Mouse (Mus musculus): Measurements from ENCODE around the gene Il17re. TPM values are rescaled to one million over a fixed set of nuclear protein-coding genes. Genes with fewer than 3 reads are reported as not detected.

Gene Il17re
- total and polyA plus RNA-seq, 3 experiments: 0.55 to 1.9 (median 1.1) TPM

GRCm38 (mm10) chr6:113492101-113492864 is 34.0 kb downstream of the Il17re start:
- DNase-seq: no peak

GRCm38 (mm10) chr6:113494258-113494788 is 36.0 kb downstream of the Il17re start:
- Histone ChIP-seq H3K27ac (peak overlapping the region; percentile 69), H3K79me2 (replicated peaks; ENCODE audit: control insufficient read depth, insufficient read depth, low read length) (no peaks in the 10 kb centered on the region), H3K36me3 (ENCODE audit: control insufficient read depth, insufficient read depth, low read length) (no peaks in the 10 kb centered on the region), H3K27me3 (ENCODE audit: control insufficient read depth, insufficient read depth, low read length) (no peaks in the 10 kb centered on the region), H3K4me1 (ENCODE audit: control insufficient read depth, insufficient read depth, low read length) (no peaks in the 10 kb centered on the region), H3K4me3 (peak overlapping the region; percentile 60), H3K9ac (ENCODE audit: low read depth, low read length) (peak overlapping the region; percentile 73)
- intact Hi-C loops (cut with DNase I): no loop called here
- TF ChIP-seq EP300 (IDR thresholded peaks at IDR 0.05; ENCODE audit: insufficient read depth, low read depth, low read length) (no peak), CTCF (IDR thresholded peaks at IDR 0.05) (peak; percentile 81), POLR2A (IDR thresholded peaks at IDR 0.05; ENCODE audit: insufficient read depth, low read depth, low read length) (0 out of 2 replicates have a peak, but pooled peaks have one; percentile 24)
- DNase-seq: peak; percentile 89
- 1% methylated on average over 54 of the region's 54 CpGs for WGBS

More at GRCm38 (mm10) chr6:113492101-113492864, 34.0 kb downstream of the Il17re start:
- Histone ChIP-seq H3K4me1 (ENCODE audit: control insufficient read depth, insufficient read depth, low read length) (no peaks in the 10 kb centered on the region; the same call in 1 of the 2 replicates), H3K27ac (no peak overlapping the region), H3K36me3 (ENCODE audit: control insufficient read depth, insufficient read depth, low read length) (no peaks in the 10 kb centered on the region), H3K79me2 (replicated peaks; ENCODE audit: control insufficient read depth, insufficient read depth, low read length) (no peaks in the 10 kb centered on the region), H3K9ac (ENCODE audit: low read depth, low read length) (no peak overlapping the region), H3K27me3 (ENCODE audit: control insufficient read depth, insufficient read depth, low read length) (no peaks in the 10 kb centered on the region), H3K4me3 (no peak overlapping the region)
- WGBS: 76% methylated on average over 24 of the region's 24 CpGs
- intact Hi-C loops (cut with DNase I): no loop called here
- TF ChIP-seq EP300 (IDR thresholded peaks at IDR 0.05; ENCODE audit: insufficient read depth, low read depth, low read length): no peak
- TF ChIP-seq POLR2A (IDR thresholded peaks at IDR 0.05; ENCODE audit: insufficient read depth, low read depth, low read length): no peak
- TF ChIP-seq CTCF (IDR thresholded peaks at IDR 0.05): no peak

GRCm38 (mm10) chr6:113495071-113495675 is 36.9 kb downstream of the Il17re start:
- no peak for DNase-seq
- peak overlapping the region; percentile 60 for H3K4me3 ChIP-seq
- H3K36me3 ChIP-seq (ENCODE audit: control insufficient read depth, insufficient read depth, low read length): no peaks in the 10 kb centered on the region
- TF ChIP-seq EP300 (IDR thresholded peaks at IDR 0.05; ENCODE audit: insufficient read depth, low read depth, low read length) (no peak), CTCF (IDR thresholded peaks at IDR 0.05) (no peak), POLR2A (IDR thresholded peaks at IDR 0.05; ENCODE audit: insufficient read depth, low read depth, low read length) (no peak)
- no peaks in the 10 kb centered on the region for H3K79me2 ChIP-seq (replicated peaks; ENCODE audit: control insufficient read depth, insufficient read depth, low read length)
- H3K27ac ChIP-seq: no peak overlapping the region
- WGBS: 27% methylated on average over 28 of the region's 28 CpGs
- H3K4me1 ChIP-seq (ENCODE audit: control insufficient read depth, insufficient read depth, low read length): no peaks in the 10 kb centered on the region
- H3K9ac ChIP-seq (ENCODE audit: low read depth, low read length): peak overlapping the region; percentile 73; the same call in 1 of the 2 replicates
- no peaks in the 10 kb centered on the region for H3K27me3 ChIP-seq (ENCODE audit: control insufficient read depth, insufficient read depth, low read length)
- intact Hi-C loops (cut with DNase I): no loop called here

- TF ChIP-seq POLR2A (IDR thresholded peaks at IDR 0.05; ENCODE audit: insufficient read depth, low read depth, low read length): no peak
- TF ChIP-seq EP300 (IDR thresholded peaks at IDR 0.05; ENCODE audit: insufficient read depth, low read depth, low read length): no peak
- no peak for TF ChIP-seq CTCF (IDR thresholded peaks at IDR 0.05)
- H3K36me3 ChIP-seq (ENCODE audit: control insufficient read depth, insufficient read depth, low read length): no peaks in the 10 kb centered on the region
- intact Hi-C loops (cut with DNase I): no loop called here
- no peak overlapping the region for H3K27ac ChIP-seq
- DNase-seq: no peak
- H3K4me3 ChIP-seq: no peak overlapping the region
- H3K27me3 ChIP-seq (ENCODE audit: control insufficient read depth, insufficient read depth, low read length): peaks cover 5% of the 10 kb centered on the region
- H3K79me2 ChIP-seq (replicated peaks; ENCODE audit: control insufficient read depth, insufficient read depth, low read length): no peaks in the 10 kb centered on the region
- whole genome bisulfite sequencing: 70% methylated on average over 6 of the region's 6 CpGs
- no peaks in the 10 kb centered on the region for H3K4me1 ChIP-seq (ENCODE audit: control insufficient read depth, insufficient read depth, low read length)
- no peak overlapping the region for H3K9ac ChIP-seq (ENCODE audit: low read depth, low read length)
Observed at GRCm38 (mm10) chr6:113499346-113499745, 41.1 kb downstream of the Il17re start.

- TF ChIP-seq CTCF (IDR thresholded peaks at IDR 0.05): no peak
- TF ChIP-seq POLR2A (IDR thresholded peaks at IDR 0.05; ENCODE audit: insufficient read depth, low read depth, low read length): no peak
- no peak for TF ChIP-seq EP300 (IDR thresholded peaks at IDR 0.05; ENCODE audit: insufficient read depth, low read depth, low read length)
- DNase-seq: no peak
- WGBS: 8% methylated on average over 32 of the region's 32 CpGs
- H3K79me2 ChIP-seq (replicated peaks; ENCODE audit: control insufficient read depth, insufficient read depth, low read length): no peaks in the 10 kb centered on the region
- H3K36me3 ChIP-seq (ENCODE audit: control insufficient read depth, insufficient read depth, low read length): no peaks in the 10 kb centered on the region
- peaks cover 5% of the 10 kb centered on the region for H3K27me3 ChIP-seq (ENCODE audit: control insufficient read depth, insufficient read depth, low read length)
- intact Hi-C loops (cut with DNase I): no loop called here
- H3K4me1 ChIP-seq (ENCODE audit: control insufficient read depth, insufficient read depth, low read length): no peaks in the 10 kb centered on the region
- H3K27ac ChIP-seq: no peak within 1 kb of the TSS
- H3K4me3 ChIP-seq: no peak within 1 kb of the TSS
- no peak within 1 kb of the TSS for H3K9ac ChIP-seq (ENCODE audit: low read depth, low read length)
Observed at GRCm38 (mm10) chr6:113501388-113502084, 43.3 kb downstream of the Il17re start, which contains the start of gene Prrt3. Gene Prrt3 (minus strand): TSS chr6:113501931.

Data from heart, adult 2 months (tissue).